Mouse (Mus musculus): ENCODE data around the gene Gata1. TPM values are rescaled to one million over a fixed set of nuclear protein-coding genes. Genes with fewer than 3 reads are reported as not detected.

Gata1 gene
- polyA plus RNA-seq, 1 experiment from 2014 or later: 4.9 TPM

DNA sequence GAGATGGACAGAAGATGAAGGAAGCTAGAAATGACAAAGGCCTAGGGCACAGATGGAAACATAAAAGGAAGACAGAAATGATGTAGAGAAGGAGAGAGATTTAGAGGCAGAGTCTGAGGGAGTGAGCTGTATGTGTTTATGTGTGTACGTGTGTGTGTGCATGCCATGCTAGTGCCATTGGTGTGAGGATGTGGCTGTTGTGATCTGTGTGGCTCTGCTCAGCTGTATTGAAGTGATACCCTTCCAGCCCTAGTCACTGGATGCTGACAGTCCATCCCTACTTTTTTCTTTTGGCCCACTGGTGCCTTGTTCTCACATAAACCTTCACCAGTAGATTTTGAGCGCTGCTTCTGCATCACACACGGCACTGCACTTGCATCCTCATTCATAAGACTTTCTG is 9.0 kb downstream of the Gata1 start:
- H3K36me3 ChIP-seq (ENCODE audit: control insufficient read depth, insufficient read depth, low read length): no peaks in the 10 kb centered on the region
- 84% methylated on average over 3 of the region's 3 CpGs for WGBS
- no peak overlapping the region for H3K27ac ChIP-seq (ENCODE audit: low read depth, low read length)
- DNase-seq (ENCODE audit: low spot score) (no peak), ATAC-seq (ENCODE audit: insufficient read depth, low FRiP score, low TSS enrichment) (no peak)
- H3K9me3 ChIP-seq (ENCODE audit: control insufficient read depth, low read length): no peaks in the 10 kb centered on the region
- no peak overlapping the region for H3K9ac ChIP-seq (ENCODE audit: low read length)
- no peaks in the 10 kb centered on the region for H3K27me3 ChIP-seq (ENCODE audit: control insufficient read depth, insufficient read depth, low read length)
- no peaks in the 10 kb centered on the region for H3K4me1 ChIP-seq (ENCODE audit: control insufficient read depth, insufficient read depth, low read length)
- no peak overlapping the region for H3K4me3 ChIP-seq (ENCODE audit: low read depth, low read length)
- H3K4me2 ChIP-seq (ENCODE audit: low read depth): no peak overlapping the region

DNA sequence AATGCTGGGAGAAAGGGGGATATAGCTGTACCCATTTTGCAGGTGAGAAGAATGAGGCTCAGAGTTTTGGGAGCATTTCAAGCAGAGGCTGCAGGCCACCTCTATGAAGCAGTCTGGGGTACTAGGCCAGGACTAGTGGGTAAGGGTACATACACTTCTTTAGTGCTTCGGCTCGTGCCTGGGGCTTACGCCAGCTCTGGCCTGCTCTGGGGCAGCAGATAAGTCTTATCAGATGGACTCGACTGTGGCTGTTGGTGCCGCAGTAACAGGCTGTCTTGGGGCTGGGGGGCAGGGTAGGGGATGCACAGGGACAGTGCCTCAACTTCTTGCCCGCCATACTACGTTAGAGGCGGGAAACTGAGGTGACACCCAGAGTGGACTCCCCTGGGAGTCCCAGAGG is 9.6 kb downstream of the Gata1 start:
- H3K4me2 ChIP-seq (ENCODE audit: low read depth): no peak overlapping the region
- no peaks in the 10 kb centered on the region for H3K9me3 ChIP-seq (ENCODE audit: control insufficient read depth, low read length)
- H3K9ac ChIP-seq (ENCODE audit: low read length): no peak overlapping the region
- no peaks in the 10 kb centered on the region for H3K36me3 ChIP-seq (ENCODE audit: control insufficient read depth, insufficient read depth, low read length)
- H3K27ac ChIP-seq (ENCODE audit: low read depth, low read length): no peak overlapping the region
- ATAC-seq (ENCODE audit: insufficient read depth, low FRiP score, low TSS enrichment) (no peak), DNase-seq (ENCODE audit: low spot score) (no peak)
- H3K4me3 ChIP-seq (ENCODE audit: low read depth, low read length): no peak overlapping the region
- WGBS: 85% methylated on average over 8 of the region's 8 CpGs
- H3K27me3 ChIP-seq (ENCODE audit: control insufficient read depth, insufficient read depth, low read length): no peaks in the 10 kb centered on the region
- no peaks in the 10 kb centered on the region for H3K4me1 ChIP-seq (ENCODE audit: control insufficient read depth, insufficient read depth, low read length)

DNA sequence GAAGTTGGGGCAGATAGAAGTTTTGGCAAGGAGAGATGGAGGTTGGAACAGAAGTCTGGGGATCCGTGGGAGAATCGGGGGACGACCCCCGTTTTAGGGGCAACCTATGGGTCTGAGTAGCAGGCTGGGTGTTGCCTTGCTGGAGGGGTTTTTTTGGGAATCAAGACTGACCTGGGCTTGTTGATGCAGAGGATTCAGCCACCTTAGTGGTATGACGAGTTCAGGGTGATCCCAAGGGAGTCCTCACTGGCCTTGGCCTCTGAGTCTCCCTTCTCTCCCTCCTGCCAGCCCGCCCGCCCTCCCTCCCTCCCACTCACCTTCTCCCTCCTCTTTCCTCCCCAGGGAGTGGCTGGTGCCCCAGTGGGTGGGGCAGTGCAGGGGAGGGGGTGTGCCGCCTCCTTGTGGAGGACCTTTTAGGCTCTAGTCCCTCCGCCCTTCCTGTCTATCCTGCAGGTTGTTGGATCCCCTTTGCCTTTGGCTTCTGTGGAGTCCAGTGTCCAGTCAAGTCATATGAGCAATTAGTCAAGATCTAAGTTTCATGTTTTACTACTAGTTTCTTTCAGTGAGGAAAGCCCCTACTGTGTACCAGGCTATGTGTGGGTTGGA is 10.2 kb downstream of the Gata1 start:
- Histone ChIP-seq H3K9me3 (ENCODE audit: control insufficient read depth, low read length) (no peaks in the 10 kb centered on the region), H3K4me1 (ENCODE audit: control insufficient read depth, insufficient read depth, low read length) (no peaks in the 10 kb centered on the region), H3K4me3 (ENCODE audit: low read depth, low read length) (no peak overlapping the region), H3K4me2 (ENCODE audit: low read depth) (no peak overlapping the region), H3K27me3 (ENCODE audit: control insufficient read depth, insufficient read depth, low read length) (no peaks in the 10 kb centered on the region), H3K36me3 (ENCODE audit: control insufficient read depth, insufficient read depth, low read length) (no peaks in the 10 kb centered on the region), H3K27ac (ENCODE audit: low read depth, low read length) (no peak overlapping the region), H3K9ac (ENCODE audit: low read length) (no peak overlapping the region)
- DNase-seq (ENCODE audit: low spot score) (no peak), ATAC-seq (ENCODE audit: insufficient read depth, low FRiP score, low TSS enrichment) (no peak)
- WGBS: 75% methylated on average over 7 of the region's 9 CpGs

DNA sequence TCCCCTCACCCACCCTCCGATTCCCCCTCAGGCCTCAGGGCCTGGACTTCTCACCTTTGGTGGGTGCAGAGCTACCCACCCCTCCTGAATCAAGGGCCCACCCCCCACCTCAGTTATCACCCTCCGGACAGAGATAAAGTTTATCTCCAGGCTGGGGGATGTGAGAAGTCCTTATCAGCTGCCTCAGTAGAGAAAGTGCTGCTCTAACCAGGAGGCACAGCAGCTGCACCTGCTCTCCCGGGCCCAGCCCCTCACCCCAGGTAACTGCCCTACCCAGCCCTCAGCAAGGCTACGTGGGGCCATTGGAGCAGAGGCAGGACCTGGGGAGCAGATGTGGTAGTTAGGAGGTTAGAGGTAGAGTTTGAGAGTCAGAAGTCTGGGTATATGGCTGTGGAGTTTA is 11.7 kb downstream of the Gata1 start:
- no peak overlapping the region for H3K4me2 ChIP-seq (ENCODE audit: low read depth)
- H3K4me3 ChIP-seq (ENCODE audit: low read depth, low read length): no peak overlapping the region
- no peaks in the 10 kb centered on the region for H3K9me3 ChIP-seq (ENCODE audit: control insufficient read depth, low read length)
- no peaks in the 10 kb centered on the region for H3K36me3 ChIP-seq (ENCODE audit: control insufficient read depth, insufficient read depth, low read length)
- H3K27me3 ChIP-seq (ENCODE audit: control insufficient read depth, insufficient read depth, low read length): no peaks in the 10 kb centered on the region
- whole genome bisulfite sequencing: 82% methylated on average over 4 of the region's 4 CpGs
- DNase-seq (ENCODE audit: low spot score) (no peak), ATAC-seq (ENCODE audit: insufficient read depth, low FRiP score, low TSS enrichment) (no peak)
- H3K4me1 ChIP-seq (ENCODE audit: control insufficient read depth, insufficient read depth, low read length): no peaks in the 10 kb centered on the region
- no peak overlapping the region for H3K27ac ChIP-seq (ENCODE audit: low read depth, low read length)
- H3K9ac ChIP-seq (ENCODE audit: low read length): no peak overlapping the region

DNA sequence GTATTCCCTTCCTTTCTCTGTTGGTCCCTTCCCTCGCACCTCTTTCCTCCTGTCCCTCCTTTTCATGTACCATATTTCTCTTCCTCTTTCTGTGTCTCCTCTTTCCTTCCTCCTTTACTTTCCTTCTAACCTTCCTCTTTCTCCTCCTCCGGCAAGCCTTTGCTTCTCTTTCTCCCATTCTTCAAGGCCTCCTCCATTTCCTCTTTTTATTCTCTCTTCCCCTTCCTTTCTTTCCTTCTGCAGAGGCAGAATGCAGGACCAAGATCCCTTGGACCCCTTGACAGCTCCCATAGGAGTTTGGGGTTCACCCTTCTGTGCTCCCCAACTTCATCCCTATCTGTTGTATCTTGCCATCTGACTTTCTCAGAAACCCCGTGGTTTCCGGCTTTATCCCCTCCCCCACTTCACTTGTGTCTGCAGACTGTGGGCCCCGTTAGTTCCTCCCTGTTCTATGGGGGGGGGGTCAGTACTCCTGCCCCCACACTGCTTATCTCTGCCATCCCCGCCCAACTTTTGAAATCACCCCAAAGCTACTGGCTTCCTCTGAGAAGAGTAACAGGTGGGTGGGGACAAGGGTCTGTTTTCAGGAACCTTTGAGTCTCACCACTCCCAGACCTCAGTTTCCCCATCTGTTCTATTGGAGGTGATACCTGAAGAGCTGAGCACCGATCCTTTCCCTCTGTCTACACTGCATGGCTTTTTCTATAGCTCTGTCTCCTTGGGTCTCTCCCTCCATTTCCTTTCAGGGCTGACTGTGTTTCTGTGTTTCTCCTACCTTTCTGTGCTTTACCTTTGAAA is 13.8 kb downstream of the Gata1 start:
- no peak overlapping the region for H3K27ac ChIP-seq (ENCODE audit: low read depth, low read length)
- no peak overlapping the region for H3K9ac ChIP-seq (ENCODE audit: low read length)
- no peak overlapping the region for H3K4me2 ChIP-seq (ENCODE audit: low read depth)
- DNase-seq (ENCODE audit: low spot score) (no peak), ATAC-seq (ENCODE audit: insufficient read depth, low FRiP score, low TSS enrichment) (no peak)
- no peak overlapping the region for H3K4me3 ChIP-seq (ENCODE audit: low read depth, low read length)
- H3K4me1 ChIP-seq (ENCODE audit: control insufficient read depth, insufficient read depth, low read length): no peaks in the 10 kb centered on the region
- H3K27me3 ChIP-seq (ENCODE audit: control insufficient read depth, insufficient read depth, low read length): no peaks in the 10 kb centered on the region
- H3K36me3 ChIP-seq (ENCODE audit: control insufficient read depth, insufficient read depth, low read length): no peaks in the 10 kb centered on the region
- WGBS: 70% methylated on average over 7 of the region's 7 CpGs
- no peaks in the 10 kb centered on the region for H3K9me3 ChIP-seq (ENCODE audit: control insufficient read depth, low read length)

DNA sequence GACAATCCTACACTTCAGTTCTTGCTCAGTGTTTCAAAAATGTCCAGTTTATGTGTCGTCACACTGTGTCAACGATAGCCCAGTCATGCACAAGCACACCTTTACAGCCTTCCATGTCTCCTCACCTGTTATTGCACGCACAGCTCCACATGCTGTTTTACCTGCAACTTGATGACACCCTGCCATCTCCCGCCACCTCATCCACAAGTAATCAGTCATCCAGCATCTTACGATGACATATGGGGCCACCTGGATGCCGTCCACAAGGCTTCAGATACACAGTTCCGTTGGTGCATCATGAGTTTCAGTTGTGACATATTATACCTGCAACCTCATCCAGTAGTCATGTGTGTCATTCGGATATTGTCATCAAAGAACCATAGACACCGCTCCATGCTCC is 19.0 kb downstream of the Gata1 start:
- H3K4me2 ChIP-seq (ENCODE audit: low read depth): no peak overlapping the region
- no peaks in the 10 kb centered on the region for H3K9me3 ChIP-seq (ENCODE audit: control insufficient read depth, low read length)
- H3K27me3 ChIP-seq (ENCODE audit: control insufficient read depth, insufficient read depth, low read length): no peaks in the 10 kb centered on the region
- H3K4me3 ChIP-seq (ENCODE audit: low read depth, low read length): no peak overlapping the region
- H3K9ac ChIP-seq (ENCODE audit: low read length): no peak overlapping the region
- WGBS: 90% methylated on average over 9 of the region's 9 CpGs
- no peaks in the 10 kb centered on the region for H3K4me1 ChIP-seq (ENCODE audit: control insufficient read depth, insufficient read depth, low read length)
- no peak overlapping the region for H3K27ac ChIP-seq (ENCODE audit: low read depth, low read length)
- DNase-seq (ENCODE audit: low spot score) (no peak), ATAC-seq (ENCODE audit: insufficient read depth, low FRiP score, low TSS enrichment) (no peak)
- H3K36me3 ChIP-seq (ENCODE audit: control insufficient read depth, insufficient read depth, low read length): no peaks in the 10 kb centered on the region

DNA sequence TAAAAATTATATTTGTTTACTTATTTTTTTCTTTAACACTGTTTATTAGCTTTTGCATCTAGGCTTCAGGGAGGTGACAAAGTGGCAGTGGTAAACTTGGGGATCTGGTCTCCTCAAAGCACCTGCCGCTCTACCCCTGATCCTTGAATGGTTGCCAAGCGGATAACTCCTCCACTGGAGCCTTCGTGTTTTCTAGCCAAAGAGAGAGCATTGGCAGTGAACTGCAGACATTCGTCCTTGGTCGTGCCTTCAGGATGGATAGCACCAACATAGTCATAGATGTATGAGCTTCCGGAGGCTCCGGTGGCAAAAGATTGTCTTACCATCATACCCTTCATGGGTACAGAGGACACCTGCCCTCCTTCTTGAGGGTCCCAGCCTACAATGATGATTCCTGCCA is 27.8 kb downstream of the Gata1 start:
- ATAC-seq (ENCODE audit: insufficient read depth, low FRiP score, low TSS enrichment): no peak
- no peak overlapping the region for H3K4me2 ChIP-seq (ENCODE audit: low read depth)
- H3K9me3 ChIP-seq (ENCODE audit: control insufficient read depth, low read length): no peaks in the 10 kb centered on the region
- H3K36me3 ChIP-seq (ENCODE audit: control insufficient read depth, insufficient read depth, low read length): no peaks in the 10 kb centered on the region
- DNase-seq (ENCODE audit: low spot score): no peak
- no peak overlapping the region for H3K9ac ChIP-seq (ENCODE audit: low read length)
- H3K4me1 ChIP-seq (ENCODE audit: control insufficient read depth, insufficient read depth, low read length): no peaks in the 10 kb centered on the region
- no peak overlapping the region for H3K27ac ChIP-seq (ENCODE audit: low read depth, low read length)
- no peaks in the 10 kb centered on the region for H3K27me3 ChIP-seq (ENCODE audit: control insufficient read depth, insufficient read depth, low read length)
- 92% methylated on average over 7 of the region's 7 CpGs for WGBS
- H3K4me3 ChIP-seq (ENCODE audit: low read depth, low read length): no peak overlapping the region

DNA sequence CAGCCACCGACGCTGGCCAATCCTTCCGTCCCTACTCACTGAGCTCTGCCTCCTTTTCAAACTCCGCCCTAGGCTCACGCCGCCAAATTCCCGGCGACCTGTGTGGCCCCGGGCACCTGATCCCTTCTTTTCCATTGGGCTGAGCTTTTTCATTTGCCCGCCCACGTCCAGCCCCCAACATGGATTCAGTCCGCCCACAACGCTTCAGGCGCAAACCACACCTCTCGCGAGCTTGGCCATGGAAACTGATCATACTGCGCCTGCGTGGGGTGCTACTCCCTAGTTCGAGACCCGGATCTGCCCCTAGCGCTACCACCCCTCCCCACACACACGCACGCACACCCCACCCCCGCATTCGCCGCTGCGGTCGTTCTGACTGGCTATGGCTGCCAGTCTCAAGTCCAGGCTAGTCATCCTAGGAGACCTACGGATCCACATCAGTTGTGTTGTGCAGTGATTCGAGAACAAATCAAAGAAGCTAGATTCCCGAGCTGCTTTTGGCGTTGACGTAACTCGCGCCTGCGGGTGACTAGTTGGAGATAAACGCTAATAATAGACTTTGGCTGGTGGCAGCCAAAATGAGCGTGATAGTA is 29.9 kb downstream of the Gata1 start:
- peak overlapping the region; percentile 35 for H3K4me2 ChIP-seq (ENCODE audit: low read depth)
- H3K36me3 ChIP-seq (ENCODE audit: control insufficient read depth, insufficient read depth, low read length): no peaks in the 10 kb centered on the region
- DNase-seq (ENCODE audit: low spot score) (peak; percentile 93), ATAC-seq (ENCODE audit: insufficient read depth, low FRiP score, low TSS enrichment) (no peak)
- H3K4me3 ChIP-seq (ENCODE audit: low read depth, low read length): peak overlapping the region; percentile 36
- no peaks in the 10 kb centered on the region for H3K27me3 ChIP-seq (ENCODE audit: control insufficient read depth, insufficient read depth, low read length)
- peak overlapping the region; percentile 18 for H3K9ac ChIP-seq (ENCODE audit: low read length)
- 10% methylated on average over 37 of the region's 38 CpGs for WGBS
- H3K9me3 ChIP-seq (ENCODE audit: control insufficient read depth, low read length): no peaks in the 10 kb centered on the region
- no peak overlapping the region for H3K27ac ChIP-seq (ENCODE audit: low read depth, low read length)
- H3K4me1 ChIP-seq (ENCODE audit: control insufficient read depth, insufficient read depth, low read length): no peaks in the 10 kb centered on the region
